Mouse (Mus musculus): ENCODE measurements around the gene Cntnap2.

- TF ChIP-seq POLR2A (IDR thresholded peaks at IDR 0.05; ENCODE audit: extremely low read depth, insufficient read depth, low read length) (no peak), CTCF (IDR thresholded peaks at IDR 0.05; ENCODE audit: low read depth, low read length) (no peak)
Measured at GRCm38 (mm10) chr6:46945703-46946102, 1886.5 kb downstream of the Cntnap2 start.

Measured in liver, adult 2 months (tissue).